Mouse (Mus musculus) spleen, postnatal 0 days (tissue): ENCODE results near the gene Nup93. TPM values are rescaled to one million over a fixed set of nuclear protein-coding genes. Genes with fewer than 3 reads are reported as not detected.

ENCODE experiments used
- microRNA counts: library from miRNA; unstranded; fragments of <30 nt; microRNA quantifications from one replicate; lab custom pipeline; 2015
- polyA plus RNA-seq: library from polyadenylated mRNA; unstranded; fragments of >200 nt; fragmentation: Nextera tagmentation; extraction: Ambion mirVana; gene quantifications from 2 replicates; pipeline ENCODE4 v1.2.1, GENCODE M21; 2015

Nup93 gene
- polyA plus RNA-seq = 41.0 and 42.6 TPM in 2 replicates

DNA sequence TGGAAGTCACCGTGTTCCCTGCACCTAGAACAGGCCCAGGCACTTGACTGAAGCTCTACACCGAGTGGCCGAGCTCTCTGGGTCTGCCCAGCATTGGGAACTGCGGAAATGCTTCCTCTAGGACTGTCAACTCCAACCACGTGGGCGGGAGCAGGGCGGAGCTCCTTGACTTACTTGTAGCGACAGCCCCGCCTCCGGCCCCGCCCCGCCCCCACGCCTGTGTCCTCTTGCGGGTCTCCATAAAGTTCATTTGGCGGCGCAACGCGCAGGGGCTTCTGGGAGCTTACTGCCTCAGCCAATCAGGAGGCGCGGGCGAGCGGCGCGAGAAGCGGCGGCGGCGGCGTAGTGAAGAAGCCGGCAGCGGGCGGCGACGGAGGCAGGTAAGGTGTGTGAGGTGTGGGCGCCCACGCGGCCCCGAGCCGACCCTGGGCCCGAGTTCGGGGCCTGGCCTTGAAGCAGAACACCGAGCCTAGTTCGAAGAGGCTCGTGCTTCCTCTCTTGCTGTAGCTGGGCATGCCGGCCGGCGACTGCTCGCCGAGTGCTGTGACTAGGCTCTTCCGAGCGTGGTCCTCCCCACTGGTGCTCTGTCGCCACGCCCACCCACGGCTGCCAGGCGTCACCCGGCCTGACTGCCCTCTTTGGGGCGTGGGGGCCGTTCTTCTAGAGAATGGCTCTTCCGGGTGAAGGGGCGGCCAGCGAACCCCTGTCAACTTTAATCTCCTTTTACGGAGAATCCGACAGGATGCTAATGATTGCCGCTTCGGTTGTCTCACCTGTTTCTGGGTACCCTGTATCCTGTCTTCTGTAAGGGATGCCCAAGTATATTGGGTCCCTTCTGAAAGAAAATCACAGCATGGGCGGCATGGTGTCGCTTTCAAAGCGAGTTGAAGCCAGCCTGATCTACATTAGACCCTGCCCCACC, at the start of gene Nup93:
Gene Nup93, plus strand, starts transcription at position 313 of the 922 bp plus-strand sequence.

DNA sequence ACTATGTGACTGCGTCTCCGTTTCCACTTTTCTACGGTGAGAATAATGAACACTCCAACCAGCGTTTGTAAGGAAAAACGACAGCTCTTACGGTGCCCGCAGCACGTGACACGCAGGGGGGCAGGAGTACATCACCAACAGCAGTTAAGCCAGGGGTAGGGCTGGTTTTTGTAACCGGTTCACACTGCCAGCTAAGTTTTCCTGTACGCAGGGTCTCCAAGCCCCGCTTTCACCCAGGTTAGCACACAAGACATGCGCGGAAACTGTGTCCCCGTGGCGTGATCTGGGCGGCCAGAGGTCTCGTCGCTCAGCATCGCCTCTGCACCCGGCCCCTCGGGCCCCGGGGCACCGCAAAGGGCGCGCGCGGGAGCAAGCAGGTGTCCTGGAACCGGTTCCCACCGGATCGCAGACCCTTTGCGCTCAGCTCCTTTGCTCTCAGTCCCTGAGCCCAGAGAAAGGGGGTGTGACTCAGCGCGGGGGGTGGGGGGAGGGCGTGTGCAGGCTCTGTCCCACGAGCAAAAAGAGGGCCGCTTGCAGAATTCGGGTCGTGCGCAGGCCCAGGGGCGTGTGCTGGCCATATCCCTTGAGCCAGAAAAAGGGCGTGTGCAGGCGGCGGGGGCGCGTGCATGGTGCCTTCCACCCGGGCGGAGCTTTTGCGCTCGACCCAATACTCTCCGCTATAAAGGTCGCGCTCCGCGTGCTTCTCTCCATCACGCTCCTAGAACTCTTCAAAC, 42.1 kb upstream of the Nup93 start, which contains the start of gene Mt2:
Gene Mt2, plus strand, starts transcription at position 590 of the 734 bp plus-strand sequence.

DNA sequence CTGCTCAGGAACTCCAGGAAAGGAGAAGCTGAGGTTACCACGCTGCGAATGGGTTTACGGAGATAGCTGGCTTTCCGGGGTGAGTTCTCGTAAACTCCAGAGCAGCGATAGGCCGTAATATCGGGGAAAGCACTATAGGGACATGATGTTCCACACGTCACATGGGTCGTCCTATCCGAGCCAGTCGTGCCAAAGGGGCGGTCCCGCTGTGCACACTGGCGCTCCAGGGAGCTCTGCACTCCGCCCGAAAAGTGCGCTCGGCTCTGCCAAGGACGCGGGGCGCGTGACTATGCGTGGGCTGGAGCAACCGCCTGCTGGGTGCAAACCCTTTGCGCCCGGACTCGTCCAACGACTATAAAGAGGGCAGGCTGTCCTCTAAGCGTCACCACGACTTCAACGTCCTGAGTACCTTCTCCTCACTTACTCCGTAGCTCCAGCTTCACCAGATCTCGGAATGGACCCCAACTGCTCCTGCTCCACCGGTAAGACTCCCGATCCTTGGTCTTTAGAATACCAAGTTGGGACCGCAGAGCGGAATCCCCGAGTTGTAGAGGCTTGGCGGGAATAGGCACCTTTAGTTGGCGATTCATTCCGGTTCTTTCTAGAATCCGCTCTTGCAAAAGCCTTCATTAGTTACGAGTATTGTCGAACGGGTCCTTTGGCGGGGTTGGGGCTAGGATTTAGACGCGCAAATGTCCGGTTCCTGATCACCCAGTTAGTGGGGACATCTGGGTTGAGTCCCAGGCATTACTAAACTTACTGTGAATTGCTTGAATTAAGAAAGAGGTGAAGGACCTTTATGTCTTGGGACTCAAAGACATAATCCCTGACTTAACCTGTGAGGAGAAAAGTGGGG, 35.3 kb upstream of the Nup93 start, which contains the start of gene Mt1:
Gene Mt1, plus strand, starts transcription at position 226 of the 856 bp plus-strand sequence.

DNA sequence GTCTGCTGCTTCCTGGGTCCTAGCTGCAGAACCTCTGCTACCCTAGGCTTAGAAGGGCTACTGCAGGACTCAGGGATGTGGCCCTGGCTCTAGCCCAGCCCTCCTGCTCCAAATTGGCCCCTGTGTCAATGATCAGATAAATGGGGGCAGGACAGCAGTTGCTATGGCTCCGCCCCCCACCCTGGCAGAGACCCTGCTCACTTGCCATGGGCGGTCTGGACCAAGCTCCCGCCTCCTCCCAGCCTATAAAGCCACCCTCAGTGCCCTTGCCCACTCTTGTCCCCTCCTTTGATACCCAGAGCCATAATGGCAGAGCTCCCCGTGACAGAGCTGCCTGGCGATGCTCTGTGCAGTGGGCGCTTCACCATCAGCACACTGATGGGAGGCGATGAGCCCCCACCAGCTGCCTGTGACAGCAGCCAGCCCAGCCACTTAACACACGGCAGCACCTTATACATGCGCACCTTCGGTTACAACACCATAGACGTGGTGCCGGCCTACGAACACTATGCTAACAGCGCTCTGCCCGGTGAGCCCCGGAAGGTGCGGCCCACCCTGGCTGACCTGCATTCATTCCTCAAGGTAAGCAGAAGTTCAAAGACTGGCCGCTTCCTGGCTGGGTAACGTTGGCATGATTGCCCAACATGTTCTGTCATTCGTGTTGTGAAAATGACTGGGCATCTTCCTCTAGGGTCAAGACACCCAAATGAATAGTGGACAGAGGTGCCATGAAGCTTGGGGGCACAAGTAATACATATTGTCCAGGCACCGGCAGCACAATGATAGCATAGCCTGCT, 114.8 kb downstream of the Nup93 start, which contains the start of gene Slc12a3:
Gene Slc12a3, plus strand, starts transcription at position 270 of the 797 bp plus-strand sequence.

MicroRNAs within 50 kb of the gene (microRNA counts, 519-probe panel; counts per million panel counts)
- microRNA mmu-miR-138 (lab: Ali Mortazavi, UCI) = 2,721 counts per million, percentile 5 among the panel's probes with 10 or more counts

Other genes starting within 250 kb of the Nup93 start
- 53.0 and 54.5 TPM in 2 replicates for gene Amfr, start 201.7 kb upstream of the Nup93 start, polyA plus RNA-seq
- gene Nudt21, start 177.5 kb upstream of the Nup93 start, polyA plus RNA-seq = 121 and 132 TPM in 2 replicates
- gene Ogfod1, start 177.4 kb upstream of the Nup93 start, polyA plus RNA-seq = 4.4 and 5.3 TPM in 2 replicates
- gene Bbs2, start 115.6 kb upstream of the Nup93 start, polyA plus RNA-seq = 3.9 and 4.2 TPM in 2 replicates
- not detected in 2 replicates for gene Mt4, start 77.4 kb upstream of the Nup93 start, polyA plus RNA-seq
- gene Mt3, start 62.0 kb upstream of the Nup93 start, polyA plus RNA-seq = not detected in 2 replicates
- gene Mt2, start 41.9 kb upstream of the Nup93 start, polyA plus RNA-seq = 608 and 654 TPM in 2 replicates
- 1,287 and 1,359 TPM in 2 replicates for gene Mt1, start 35.5 kb upstream of the Nup93 start, polyA plus RNA-seq
- 0.90 and 0.93 TPM in 2 replicates for gene Slc12a3, start 114.6 kb downstream of the Nup93 start, polyA plus RNA-seq
- gene Herpud1, start 171.9 kb downstream of the Nup93 start, polyA plus RNA-seq = 54.8 and 59.1 TPM in 2 replicates
- 1.6 TPM in 2 replicates for gene Nlrc5, start 219.8 kb downstream of the Nup93 start, polyA plus RNA-seq